Mouse (Mus musculus) hindbrain, embryonic 11.5 days (tissue): ENCODE data around the gene Dpy30. TPM values are rescaled to one million over a fixed set of nuclear protein-coding genes. Genes with fewer than 3 reads are reported as not detected.
"Not testable (repeated sequence)": the region's sequence is repeated elsewhere in the genome, so short reads cannot be mapped to it uniquely, and the experiment has no call there.

Experiments used
- ATAC-seq: fragments of 200-750 bp; cut with Nextera tagmentation; 2 replicates; pipeline ENCODE4 v1.8.0; 2017; ENCODE audit warnings: mild to moderate bottlenecking, moderate TSS enrichment, moderate library complexity; ENCODE audit not compliant: low FRiP score
- DNase-seq: peaks from one replicate; pipeline ENCODE4 v3.0.0-alpha.2; 2015; ENCODE audit warnings: low spot score
- H3K27ac ChIP-seq: fragments of 300-500 bp; sonication (generic); 2 replicates; pipeline ENCODE4 v1.5.1; 2014; ENCODE audit warnings: mild to moderate bottlenecking, low read depth, low read length
- H3K27me3 ChIP-seq: fragments of 300-500 bp; sonication (generic); 2 replicates; pipeline ENCODE4 v1.6.1; 2014; ENCODE audit warnings: mild to moderate bottlenecking, low read length, moderate library complexity, mixed read lengths; ENCODE audit not compliant: control insufficient read depth, insufficient read depth
- H3K36me3 ChIP-seq: fragments of 300-500 bp; sonication (generic); 2 replicates; pipeline ENCODE4 v1.6.1; 2014; ENCODE audit warnings: mild to moderate bottlenecking, low read length, moderate library complexity, mixed read lengths; ENCODE audit not compliant: control insufficient read depth, insufficient read depth
- H3K4me1 ChIP-seq: fragments of 300-500 bp; sonication (generic); replicated peaks from 2 replicates; pipeline ENCODE4 v1.6.1; 2014; ENCODE audit warnings: low read length, mixed read lengths; ENCODE audit not compliant: control insufficient read depth, insufficient read depth
- H3K4me2 ChIP-seq: fragments of 300-500 bp; sonication (generic); replicated peaks from 2 replicates; pipeline ENCODE4 v1.6.1; 2014; ENCODE audit warnings: mild to moderate bottlenecking, low read depth, low read length
- H3K4me3 ChIP-seq: fragments of 300-500 bp; sonication (generic); 2 replicates; pipeline ENCODE4 v1.5.1; 2014; ENCODE audit warnings: low read depth, low read length
- H3K9ac ChIP-seq: fragments of 300-500 bp; sonication (generic); 2 replicates; pipeline ENCODE4 v1.6.1; 2014; ENCODE audit warnings: low read depth, low read length
- H3K9me3 ChIP-seq: fragments of 300-500 bp; sonication (generic); 2 replicates; pipeline ENCODE4 v1.6.1; 2016; ENCODE audit warnings: low read length; ENCODE audit not compliant: control insufficient read depth
- WGBS: fragments of 180-500 bp; shearing (Covaris S2); extraction: QIAGEN DNeasy Blood & Tissue Kit; methylation state at CpG from one replicate; pipeline ENCODE4 v1.1.7; 2014; 5-methylcytosine and 5-hydroxymethylcytosine counted together
- polyA plus RNA-seq: library from polyadenylated mRNA; unstranded; fragments of >200 nt; fragmentation: Nextera tagmentation; extraction: Ambion mirVana; gene quantifications from 2 replicates; pipeline ENCODE4 v1.2.1, GENCODE M21; 2014

The Dpy30 gene
- polyA plus RNA-seq, 1 experiment from 2014 or later = 243 TPM

DNA sequence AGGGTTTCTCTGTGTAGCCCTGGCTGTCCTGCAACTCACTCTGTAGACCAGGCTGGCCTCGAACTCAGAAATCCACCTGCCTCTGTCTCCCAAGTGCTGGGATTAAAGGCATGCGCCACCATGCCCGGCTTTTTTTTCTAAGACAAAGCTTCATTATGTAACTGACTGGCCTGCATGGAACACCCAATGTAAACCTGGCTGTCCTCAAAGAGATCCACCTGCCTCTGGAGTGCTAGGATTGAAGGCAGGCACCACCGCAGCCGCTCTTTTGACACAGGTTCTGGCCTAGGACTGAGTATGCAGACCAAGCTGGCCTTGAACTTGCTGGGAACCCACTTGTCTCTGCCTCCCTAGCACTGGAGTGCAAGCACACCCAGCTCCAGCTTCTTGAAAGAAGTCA is 26.8 kb downstream of the Dpy30 start:
- H3K4me3 ChIP-seq, H3K27ac ChIP-seq, H3K27me3 ChIP-seq, H3K9ac ChIP-seq, H3K4me2 ChIP-seq, DNase-seq, H3K9me3 ChIP-seq, H3K4me1 ChIP-seq, ATAC-seq, H3K36me3 ChIP-seq: not testable (repeated sequence)
- 94% methylated on average over 5 of the region's 5 CpGs for WGBS

DNA sequence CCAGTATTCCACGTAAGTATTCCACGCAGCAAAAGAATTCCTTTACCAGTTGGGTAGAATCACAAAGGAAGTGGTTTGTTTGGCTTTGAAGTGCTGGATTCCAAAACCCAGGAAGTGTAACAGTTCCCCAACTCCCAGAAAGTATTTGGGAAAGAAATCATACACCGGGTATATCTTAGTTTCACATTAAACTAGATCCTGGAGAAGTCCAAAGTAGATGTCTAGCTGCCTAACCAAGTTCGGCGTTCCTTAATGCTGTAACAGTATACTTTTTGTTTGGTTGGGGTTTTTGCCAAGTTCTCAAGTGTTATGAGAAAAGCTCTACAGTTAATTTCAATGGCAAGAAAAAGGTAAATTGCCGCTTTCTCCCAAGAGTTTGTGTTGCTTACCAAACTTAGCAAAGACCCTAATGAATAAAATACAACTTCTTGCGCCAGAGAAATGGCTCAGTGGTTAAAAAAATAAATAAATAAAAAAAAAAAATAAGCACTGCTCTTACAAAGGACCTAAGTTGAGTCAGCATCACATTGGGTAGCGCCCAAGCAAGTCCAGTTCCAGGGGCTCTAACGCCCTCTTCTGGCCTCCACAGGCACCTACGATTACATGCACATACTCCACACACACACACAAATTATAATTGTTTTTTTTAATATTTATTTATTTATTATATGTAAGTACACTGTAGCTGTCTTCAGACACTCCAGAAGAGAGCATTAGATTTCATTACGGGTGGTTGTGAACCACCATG is 27.5 kb downstream of the Dpy30 start:
- Histone ChIP-seq H3K36me3 (no peaks in the 10 kb centered on the region), H3K4me3 (peak overlapping the region; percentile 70), H3K9ac (peak overlapping the region; percentile 94), H3K4me2 (peak overlapping the region; percentile 76), H3K4me1 (no peaks in the 10 kb centered on the region), H3K27me3 (no peaks in the 10 kb centered on the region), H3K27ac (no peak overlapping the region; the same call in 1 of the 2 replicates), H3K9me3 (no peaks in the 10 kb centered on the region)
- WGBS = 52% methylated on average over 11 of the region's 11 CpGs
- ATAC-seq (no peak), DNase-seq (no peak)

DNA sequence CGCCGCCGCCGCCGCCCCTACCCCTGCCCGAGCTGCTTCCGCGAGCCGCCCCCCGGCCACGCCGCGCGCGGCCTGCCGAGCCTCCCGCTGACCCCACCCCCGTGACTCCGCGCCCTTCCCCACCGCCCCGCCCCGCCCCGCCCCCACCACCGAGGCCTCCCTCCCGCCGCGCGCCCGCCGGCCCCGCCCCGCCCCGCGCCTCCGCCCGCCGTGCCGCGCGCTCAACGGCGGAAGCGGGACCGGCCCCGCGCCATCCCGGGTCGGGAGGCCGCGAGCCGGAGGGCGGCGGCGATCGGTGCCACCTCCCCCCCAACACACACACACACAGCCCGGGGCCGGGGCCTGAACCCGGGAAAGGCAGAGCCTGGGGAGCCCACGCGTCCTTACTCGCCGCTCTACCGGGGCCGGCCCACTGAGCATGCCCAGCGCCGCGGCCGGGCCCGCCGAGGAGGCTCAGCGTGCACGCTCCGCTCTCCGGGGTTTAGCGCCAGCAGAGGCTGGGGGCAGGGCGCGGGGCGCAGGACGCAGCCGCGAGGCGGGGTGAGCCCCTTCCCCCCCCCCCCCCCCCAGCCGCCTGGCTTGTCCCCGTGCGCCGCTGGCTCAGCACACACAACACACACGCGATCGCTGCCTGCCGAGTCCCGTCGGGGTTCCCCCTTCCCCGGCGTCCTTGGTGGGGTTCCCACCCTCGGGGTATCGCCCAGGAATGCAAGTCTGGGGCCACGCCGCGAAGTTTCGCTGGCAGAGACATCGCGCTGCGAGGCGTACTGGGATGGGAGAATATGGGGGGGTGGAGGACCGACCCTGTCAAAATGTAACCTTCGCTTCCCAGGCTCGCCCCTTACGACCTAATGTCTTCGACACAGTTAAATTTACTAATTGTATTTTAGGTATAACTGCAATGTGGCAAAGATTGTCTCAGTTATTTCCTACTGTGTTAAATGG is 28.4 kb downstream of the Dpy30 start, which contains the start of gene Memo1:
Memo1 (minus strand) TSS at position 496 of the 945 bp plus-strand sequence.
- H3K4me2 ChIP-seq = peak within 1 kb of the TSS; percentile 76
- ATAC-seq (peak; percentile 91), DNase-seq (peak; percentile 87)
- no peaks in the 10 kb centered on the region for H3K27me3 ChIP-seq
- H3K4me3 ChIP-seq = peak within 1 kb of the TSS; percentile 70
- peak within 1 kb of the TSS; percentile 94 for H3K9ac ChIP-seq
- H3K9me3 ChIP-seq = no peaks in the 10 kb centered on the region
- H3K36me3 ChIP-seq = no peaks in the 10 kb centered on the region
- WGBS = 0% methylated on average over 50 of the region's 110 CpGs
- no peaks in the 10 kb centered on the region for H3K4me1 ChIP-seq
- peak within 1 kb of the TSS; percentile 96 for H3K27ac ChIP-seq

DNA sequence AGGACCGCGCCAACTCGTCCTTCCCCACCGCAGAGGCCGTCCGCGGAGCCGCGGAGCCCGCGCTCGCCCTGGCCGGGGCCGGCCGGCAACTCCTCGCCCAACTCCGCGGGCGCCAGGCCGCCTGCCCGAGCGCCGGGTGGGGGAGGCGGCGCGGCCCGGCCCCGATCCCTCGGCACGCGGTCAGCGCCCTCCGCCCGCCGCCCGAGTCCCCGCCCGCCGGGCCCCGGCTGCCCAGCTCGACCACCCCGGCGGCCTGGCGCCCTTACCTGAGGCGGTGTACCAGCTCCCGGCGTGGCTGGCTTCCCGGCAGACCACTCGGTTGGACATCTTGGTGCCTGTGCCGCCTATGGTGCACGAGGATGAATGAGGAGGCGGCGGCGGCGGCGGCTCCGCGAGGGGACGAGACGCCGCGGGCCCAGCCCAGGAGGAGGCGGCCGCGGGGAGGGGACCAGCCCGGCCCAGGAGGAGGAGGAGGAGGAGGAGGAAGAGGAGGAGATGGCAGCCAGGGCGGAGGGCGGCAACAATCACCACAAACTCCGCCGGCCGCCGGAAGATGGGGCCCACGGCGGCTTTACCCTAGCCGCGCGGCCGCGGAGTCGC is 29.2 kb downstream of the Dpy30 start:
- Histone ChIP-seq H3K9ac (peak overlapping the region; percentile 94), H3K36me3 (no peaks in the 10 kb centered on the region), H3K27ac (peak overlapping the region; percentile 96), H3K27me3 (no peaks in the 10 kb centered on the region), H3K4me3 (peak overlapping the region; percentile 70), H3K9me3 (no peaks in the 10 kb centered on the region), H3K4me2 (peak overlapping the region; percentile 69), H3K4me1 (no peaks in the 10 kb centered on the region)
- DNase-seq = peak; percentile 80
- WGBS = 0% methylated on average over 22 of the region's 80 CpGs
- peak; percentile 85 for ATAC-seq

DNA sequence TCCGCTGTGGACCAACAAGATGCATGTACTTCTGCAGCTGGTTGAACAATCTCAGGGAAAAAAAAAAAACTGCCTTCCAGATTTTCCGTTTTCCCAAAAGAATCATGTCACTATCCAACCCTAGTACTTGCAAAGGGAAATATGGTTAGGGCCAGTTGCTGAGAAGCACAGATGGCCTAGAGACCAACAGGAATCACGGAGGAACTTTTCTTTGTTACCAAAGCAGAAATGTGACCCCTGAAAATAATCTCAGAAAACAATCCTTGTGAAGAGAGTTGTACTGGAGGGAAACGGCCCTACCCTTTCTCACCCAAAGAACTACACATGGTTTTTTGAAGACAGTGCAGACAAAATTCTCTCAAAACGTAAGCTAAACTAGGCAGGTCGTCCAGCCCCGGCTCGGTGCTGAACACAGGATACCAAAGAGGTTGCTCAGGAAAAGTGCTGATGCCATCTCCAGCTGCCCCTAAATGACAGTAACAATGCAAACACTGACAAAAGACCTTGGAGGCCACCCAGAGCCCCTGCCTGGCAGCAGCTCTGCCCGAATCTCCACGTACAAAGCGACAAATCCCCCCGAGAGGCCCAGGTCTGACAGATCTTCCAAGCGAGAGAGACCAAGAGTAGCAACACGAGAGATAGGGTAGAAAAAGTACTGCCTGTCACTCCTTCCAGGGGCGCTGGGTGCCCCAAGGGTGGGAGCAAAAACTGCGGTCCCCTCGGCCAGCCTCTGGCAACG is 29.9 kb downstream of the Dpy30 start:
- H3K9ac ChIP-seq = peak overlapping the region; percentile 94
- H3K4me3 ChIP-seq = peak overlapping the region; percentile 70
- peak overlapping the region; percentile 69 for H3K4me2 ChIP-seq
- no peaks in the 10 kb centered on the region for H3K36me3 ChIP-seq
- peak overlapping the region; percentile 96 for H3K27ac ChIP-seq
- peak; percentile 0; the same call in 1 of the 2 replicates for ATAC-seq
- no peaks in the 10 kb centered on the region for H3K4me1 ChIP-seq
- H3K27me3 ChIP-seq = no peaks in the 10 kb centered on the region
- WGBS = 2% methylated on average over 18 of the region's 18 CpGs
- peak; percentile 64 for DNase-seq
- no peaks in the 10 kb centered on the region for H3K9me3 ChIP-seq

DNA sequence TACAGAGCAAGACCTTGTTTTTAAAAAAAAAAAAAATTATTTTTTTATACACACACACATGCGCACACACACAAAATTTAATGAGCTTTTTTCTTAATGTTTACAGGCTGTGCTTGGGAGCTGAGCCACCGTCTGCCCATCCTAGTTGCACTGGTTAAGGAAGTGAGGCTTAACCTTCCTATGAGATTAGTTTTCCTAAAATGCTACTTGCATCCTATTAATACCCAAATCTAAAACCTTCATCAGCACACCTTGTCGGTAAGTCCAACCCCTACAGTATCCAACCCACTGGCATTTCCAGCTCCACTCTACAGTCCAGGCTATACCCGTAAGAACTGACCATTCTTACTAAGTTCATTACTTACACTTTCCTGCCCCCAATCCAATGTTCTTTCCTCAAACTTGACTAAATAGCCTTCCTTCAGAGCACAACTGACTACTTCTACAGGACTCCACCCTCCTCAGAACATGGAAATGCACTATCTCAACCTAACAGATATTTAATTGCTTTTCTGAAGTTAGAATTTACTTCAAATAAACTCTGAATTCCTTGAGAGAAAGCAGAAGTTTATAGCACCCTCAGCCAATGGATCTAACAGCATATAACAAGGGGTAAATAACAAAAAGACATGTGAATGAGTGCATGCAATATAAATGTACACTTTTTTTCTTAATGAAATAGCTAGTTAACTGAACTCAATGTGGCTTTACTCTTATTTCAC is 31.9 kb downstream of the Dpy30 start:
- Histone ChIP-seq H3K27me3 (no peaks in the 10 kb centered on the region), H3K4me2 (no peak overlapping the region), H3K9ac (no peak overlapping the region), H3K4me1 (no peaks in the 10 kb centered on the region), H3K9me3 (no peaks in the 10 kb centered on the region), H3K27ac (no peak overlapping the region), H3K4me3 (no peak overlapping the region), H3K36me3 (no peaks in the 10 kb centered on the region)
- 90% methylated on average over 4 of the region's 4 CpGs for WGBS
- no peak for ATAC-seq
- no peak for DNase-seq

DNA sequence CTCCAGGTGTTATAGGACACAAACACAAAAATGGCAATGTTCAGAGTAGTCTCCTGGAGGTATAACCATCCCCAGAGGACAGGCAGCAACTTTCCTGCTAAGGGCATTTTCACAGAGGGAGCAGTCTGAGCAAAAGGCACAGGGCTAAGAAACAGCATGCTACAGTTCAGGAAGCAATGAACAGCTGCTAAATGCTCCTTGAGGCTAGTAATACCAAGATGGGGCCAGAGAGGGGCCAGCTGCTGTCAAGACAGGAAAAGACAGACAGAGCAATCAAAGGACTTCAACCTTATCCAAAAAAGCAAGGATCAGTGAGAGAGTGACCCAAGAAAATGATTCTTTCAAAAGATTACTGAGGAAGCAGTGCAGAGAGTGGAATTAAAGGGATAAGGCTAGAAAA is 32.9 kb downstream of the Dpy30 start:
- Histone ChIP-seq H3K9me3 (no peaks in the 10 kb centered on the region), H3K27me3 (no peaks in the 10 kb centered on the region), H3K9ac (no peak overlapping the region), H3K36me3 (no peaks in the 10 kb centered on the region), H3K4me1 (no peaks in the 10 kb centered on the region), H3K4me2 (no peak overlapping the region), H3K27ac (no peak overlapping the region; the same call in 1 of the 2 replicates), H3K4me3 (no peak overlapping the region)
- DNase-seq (no peak), ATAC-seq (no peak)
